Mouse (Mus musculus): ENCODE data around the gene Tent4b. TPM values are rescaled to one million over a fixed set of nuclear protein-coding genes. Genes with fewer than 3 reads are reported as not detected.
"Not testable (repeated sequence)": the region's sequence is repeated elsewhere in the genome, so short reads cannot be mapped to it uniquely, and the experiment has no call there.

Gene Tent4b
- polyA plus RNA-seq, 2 experiments = 10.9 to 22.7 TPM

- 75% methylated on average over 7 of the region's 7 CpGs for WGBS
- no peak for ATAC-seq (ENCODE audit: low FRiP score, low read depth)
Measured at GRCm38 (mm10) chr8:88207121-88207821, 8.3 kb downstream of the Tent4b start.

GRCm38 (mm10) chr8:88209930-88210827 is 11.2 kb downstream of the Tent4b start:
- H3K4me3 ChIP-seq (replicated peaks; ENCODE audit: low read length); H3K27me3 ChIP-seq (ENCODE audit: control insufficient read depth, insufficient read depth, low read length); ATAC-seq (ENCODE audit: low FRiP score, low read depth); H3K4me1 ChIP-seq (ENCODE audit: control insufficient read depth, insufficient read depth, low read length); H3K27ac ChIP-seq (replicated peaks; ENCODE audit: low read depth, low read length); DNase-seq (ENCODE audit: low spot score); H3K9ac ChIP-seq (ENCODE audit: low read depth, low read length, severe bottlenecking); H3K4me2 ChIP-seq (replicated peaks; ENCODE audit: low read depth, low read length, severe bottlenecking); H3K9me3 ChIP-seq (ENCODE audit: control insufficient read depth, low read length): not testable (repeated sequence)
- 88% methylated on average over 5 of the region's 6 CpGs for WGBS
- peaks cover 19% of the 10 kb centered on the region for H3K36me3 ChIP-seq (ENCODE audit: control insufficient read depth, insufficient read depth, low read length)

More at GRCm38 (mm10) chr8:88207121-88207821, 8.3 kb downstream of the Tent4b start:
- DNase-seq (ENCODE audit: low spot score) = no peak
- Histone ChIP-seq H3K27ac (replicated peaks; ENCODE audit: low read depth, low read length) (no peak overlapping the region), H3K9me3 (ENCODE audit: control insufficient read depth, low read length) (no peaks in the 10 kb centered on the region), H3K4me1 (ENCODE audit: control insufficient read depth, insufficient read depth, low read length) (no peaks in the 10 kb centered on the region; the same call in 1 of the 2 replicates), H3K4me3 (replicated peaks; ENCODE audit: low read length) (no peak overlapping the region), H3K4me2 (replicated peaks; ENCODE audit: low read depth, low read length, severe bottlenecking) (no peak overlapping the region), H3K27me3 (ENCODE audit: control insufficient read depth, insufficient read depth, low read length) (no peaks in the 10 kb centered on the region), H3K36me3 (ENCODE audit: control insufficient read depth, insufficient read depth, low read length) (peaks cover 28% of the 10 kb centered on the region), H3K9ac (ENCODE audit: low read depth, low read length, severe bottlenecking) (no peak overlapping the region)
- TF ChIP-seq POLR2A (IDR thresholded peaks at IDR 0.05; ENCODE audit: borderline replicate concordance, extremely low read depth, insufficient read depth, insufficient read length) = no peak

GRCm38 (mm10) chr8:88221353-88221752 is 22.3 kb downstream of the Tent4b start:
- Histone ChIP-seq H3K4me1 (ENCODE audit: control insufficient read depth, insufficient read depth, low read length) (peaks cover 14% of the 10 kb centered on the region), H3K4me3 (replicated peaks; ENCODE audit: low read length) (no peak overlapping the region), H3K9me3 (ENCODE audit: control insufficient read depth, low read length) (no peaks in the 10 kb centered on the region), H3K27me3 (ENCODE audit: control insufficient read depth, insufficient read depth, low read length) (no peaks in the 10 kb centered on the region), H3K36me3 (ENCODE audit: control insufficient read depth, insufficient read depth, low read length) (peaks cover 4% of the 10 kb centered on the region; the same call in 1 of the 2 replicates), H3K27ac (replicated peaks; ENCODE audit: low read depth, low read length) (no peak overlapping the region), H3K4me2 (replicated peaks; ENCODE audit: low read depth, low read length, severe bottlenecking) (no peak overlapping the region), H3K9ac (ENCODE audit: low read depth, low read length, severe bottlenecking) (no peak overlapping the region)
- DNase-seq (ENCODE audit: low spot score) (peak; percentile 16), ATAC-seq (ENCODE audit: low FRiP score, low read depth) (no peak)
- TF ChIP-seq POLR2A (IDR thresholded peaks at IDR 0.05; ENCODE audit: borderline replicate concordance, extremely low read depth, insufficient read depth, insufficient read length) = no peak
- WGBS = 40% methylated on average over 4 of the region's 4 CpGs

- ATAC-seq (ENCODE audit: low FRiP score, low read depth) = no peak
- H3K9me3 ChIP-seq (ENCODE audit: control insufficient read depth, low read length) = no peaks in the 10 kb centered on the region
- WGBS = 68% methylated on average over 5 of the region's 5 CpGs
Measured at GRCm38 (mm10) chr8:88225358-88225757, 26.3 kb downstream of the Tent4b start.

GRCm38 (mm10) chr8:88227851-88228250 is 28.8 kb downstream of the Tent4b start:
- peaks cover 15% of the 10 kb centered on the region; the same call in 1 of the 2 replicates for H3K4me1 ChIP-seq (ENCODE audit: control insufficient read depth, insufficient read depth, low read length)
- H3K4me2 ChIP-seq (replicated peaks; ENCODE audit: low read depth, low read length, severe bottlenecking) = no peak overlapping the region
- no peak overlapping the region for H3K4me3 ChIP-seq (replicated peaks; ENCODE audit: low read length)
- no peaks in the 10 kb centered on the region for H3K9me3 ChIP-seq (ENCODE audit: control insufficient read depth, low read length)
- DNase-seq (ENCODE audit: low spot score) (no peak), ATAC-seq (ENCODE audit: low FRiP score, low read depth) (no peak)
- WGBS = 67% methylated on average over 6 of the region's 6 CpGs
- H3K27me3 ChIP-seq (ENCODE audit: control insufficient read depth, insufficient read depth, low read length) = no peaks in the 10 kb centered on the region
- no peak for TF ChIP-seq POLR2A (IDR thresholded peaks at IDR 0.05; ENCODE audit: borderline replicate concordance, extremely low read depth, insufficient read depth, insufficient read length)
- no peak overlapping the region for H3K9ac ChIP-seq (ENCODE audit: low read depth, low read length, severe bottlenecking)
- H3K27ac ChIP-seq (replicated peaks; ENCODE audit: low read depth, low read length) = no peak overlapping the region
- no peaks in the 10 kb centered on the region for H3K36me3 ChIP-seq (ENCODE audit: control insufficient read depth, insufficient read depth, low read length)

More at GRCm38 (mm10) chr8:88225358-88225757, 26.3 kb downstream of the Tent4b start:
- H3K4me1 ChIP-seq (ENCODE audit: control insufficient read depth, insufficient read depth, low read length) = peaks cover 21% of the 10 kb centered on the region
- H3K27me3 ChIP-seq (ENCODE audit: control insufficient read depth, insufficient read depth, low read length) = no peaks in the 10 kb centered on the region
- H3K9ac ChIP-seq (ENCODE audit: low read depth, low read length, severe bottlenecking) = no peak overlapping the region
- TF ChIP-seq POLR2A (IDR thresholded peaks at IDR 0.05; ENCODE audit: borderline replicate concordance, extremely low read depth, insufficient read depth, insufficient read length) = no peak
- H3K27ac ChIP-seq (replicated peaks; ENCODE audit: low read depth, low read length) = no peak overlapping the region
- DNase-seq (ENCODE audit: low spot score) = no peak
- no peak overlapping the region for H3K4me3 ChIP-seq (replicated peaks; ENCODE audit: low read length)
- no peak overlapping the region for H3K4me2 ChIP-seq (replicated peaks; ENCODE audit: low read depth, low read length, severe bottlenecking)
- H3K36me3 ChIP-seq (ENCODE audit: control insufficient read depth, insufficient read depth, low read length) = peaks cover 4% of the 10 kb centered on the region; the same call in 1 of the 2 replicates
